Mouse (Mus musculus): ENCODE results near the gene Slc22a15.

- TF ChIP-seq CTCF (IDR thresholded peaks at IDR 0.05; ENCODE audit: borderline replicate concordance, control insufficient read depth, extremely low read depth, insufficient read depth, low read length, poor library complexity) = no peak
- no peak for TF ChIP-seq POLR2A (IDR thresholded peaks at IDR 0.05; ENCODE audit: control insufficient read depth, extremely low read depth, insufficient read depth, low read length, poor library complexity)
Observed at GRCm38 (mm10) chr3:101860151-101860550, 64.1 kb downstream of the Slc22a15 start.
